Mouse (Mus musculus): Measurements from ENCODE around the gene B4galnt1. TPM values are rescaled to one million over a fixed set of nuclear protein-coding genes. Genes with fewer than 3 reads are reported as not detected.
"Not testable (repeated sequence)": the region's sequence is repeated elsewhere in the genome, so short reads cannot be mapped to it uniquely, and the experiment has no call there.

The B4galnt1 gene
- total RNA-seq, 2 experiments from 2014 or later = 1.5 to 1.6 TPM

- intact Hi-C loops (cut with DNase I) = no loop called here
- DNase-seq (ENCODE audit: low spot score) = no peak
Measured at GRCm38 (mm10) chr10:127182624-127183023, 17.6 kb downstream of the B4galnt1 start.

DNA sequence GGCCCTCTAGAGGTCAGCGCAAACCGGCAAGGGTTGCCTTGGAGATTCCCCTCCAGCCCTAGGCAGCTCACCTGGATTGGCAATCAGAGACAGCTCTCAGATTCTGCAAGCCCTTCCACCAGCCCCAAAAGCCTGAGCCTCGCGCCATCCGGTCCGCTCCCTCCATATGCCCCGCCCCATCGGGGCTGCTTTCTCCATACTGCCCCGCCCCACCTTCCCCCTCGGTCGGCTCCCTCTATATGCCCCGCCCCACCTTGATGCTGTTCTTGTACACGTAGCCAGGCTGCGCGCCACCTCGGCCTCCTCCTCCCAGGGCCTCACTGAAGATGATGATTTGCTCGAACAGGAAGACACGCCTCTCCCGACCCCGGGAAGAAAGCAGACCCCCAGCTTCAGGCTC, 18.7 kb downstream of the B4galnt1 start:
- intact Hi-C loops (cut with DNase I) = no loop called here
- DNase-seq (ENCODE audit: low spot score) = no peak

DNA sequence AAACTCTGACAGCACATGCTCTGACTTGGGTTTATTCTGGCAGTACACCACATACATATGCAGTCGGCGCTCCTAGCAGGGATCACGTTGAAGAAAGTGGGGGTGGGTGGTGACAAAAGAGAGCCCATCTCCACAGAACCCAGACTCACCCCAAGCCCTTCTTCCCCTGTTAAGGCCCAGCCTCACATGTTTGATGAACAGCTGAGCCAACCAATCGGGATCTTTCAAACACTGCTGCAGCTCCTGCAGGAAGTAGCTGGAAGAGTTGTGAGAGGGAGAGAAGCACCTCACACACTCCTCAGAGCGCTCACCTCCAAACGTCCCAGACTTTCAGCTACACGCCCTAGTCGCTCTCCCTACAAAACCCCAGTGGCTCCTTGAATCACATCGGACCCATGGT, 20.1 kb downstream of the B4galnt1 start:
- DNase-seq (ENCODE audit: low spot score) = no peak
- intact Hi-C loops (cut with DNase I) = no loop called here

GRCm38 (mm10) chr10:127185506-127185905, 20.5 kb downstream of the B4galnt1 start:
- intact Hi-C loops (cut with DNase I) = no loop called here
- no peak for DNase-seq (ENCODE audit: low spot score)

DNA sequence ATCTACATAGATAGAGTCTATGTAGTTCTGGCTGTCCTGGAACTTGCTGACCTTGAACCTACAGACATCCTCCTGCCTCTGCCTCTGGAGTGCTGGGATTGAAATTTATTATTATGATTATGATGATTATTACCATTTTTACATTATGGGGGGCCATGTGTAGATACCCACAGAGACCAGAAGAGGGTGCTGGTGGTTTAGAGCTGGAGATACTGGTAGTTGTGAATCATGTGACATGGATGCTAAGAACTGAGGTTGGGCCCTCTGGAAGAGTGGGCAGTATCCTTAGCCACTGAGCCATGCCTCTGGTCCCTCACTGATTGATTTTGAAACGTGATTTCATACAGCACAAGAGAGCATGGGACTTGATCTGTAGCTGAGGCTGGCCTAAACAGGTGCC, 21.4 kb downstream of the B4galnt1 start:
- no peak for DNase-seq (ENCODE audit: low spot score)
- intact Hi-C loops (cut with DNase I) = no loop called here

GRCm38 (mm10) chr10:127187371-127188078, 22.5 kb downstream of the B4galnt1 start:
- no peak for DNase-seq (ENCODE audit: low spot score)
- intact Hi-C loops (cut with DNase I) = no loop called here

DNA sequence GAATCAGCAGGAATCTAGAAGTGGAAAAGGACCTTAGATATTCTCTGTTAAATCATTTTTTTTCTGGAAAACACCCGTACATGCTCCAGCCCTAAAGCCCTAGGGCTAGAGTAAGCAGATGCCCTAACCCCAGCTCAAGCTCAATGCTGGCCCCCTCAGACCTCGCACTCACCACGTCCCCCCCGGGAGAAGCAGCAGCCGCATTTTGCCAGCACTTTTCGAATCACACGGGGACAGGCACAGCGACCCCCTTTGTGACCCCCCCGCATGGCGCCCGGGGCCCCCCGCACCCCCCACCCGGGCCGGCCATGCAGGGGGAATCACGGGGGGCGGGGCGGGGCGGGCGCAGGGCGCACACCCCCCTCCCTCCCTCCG, 23.0 kb downstream of the B4galnt1 start:
- no peak for DNase-seq (ENCODE audit: low spot score)
- intact Hi-C loops (cut with DNase I) = no loop called here

DNA sequence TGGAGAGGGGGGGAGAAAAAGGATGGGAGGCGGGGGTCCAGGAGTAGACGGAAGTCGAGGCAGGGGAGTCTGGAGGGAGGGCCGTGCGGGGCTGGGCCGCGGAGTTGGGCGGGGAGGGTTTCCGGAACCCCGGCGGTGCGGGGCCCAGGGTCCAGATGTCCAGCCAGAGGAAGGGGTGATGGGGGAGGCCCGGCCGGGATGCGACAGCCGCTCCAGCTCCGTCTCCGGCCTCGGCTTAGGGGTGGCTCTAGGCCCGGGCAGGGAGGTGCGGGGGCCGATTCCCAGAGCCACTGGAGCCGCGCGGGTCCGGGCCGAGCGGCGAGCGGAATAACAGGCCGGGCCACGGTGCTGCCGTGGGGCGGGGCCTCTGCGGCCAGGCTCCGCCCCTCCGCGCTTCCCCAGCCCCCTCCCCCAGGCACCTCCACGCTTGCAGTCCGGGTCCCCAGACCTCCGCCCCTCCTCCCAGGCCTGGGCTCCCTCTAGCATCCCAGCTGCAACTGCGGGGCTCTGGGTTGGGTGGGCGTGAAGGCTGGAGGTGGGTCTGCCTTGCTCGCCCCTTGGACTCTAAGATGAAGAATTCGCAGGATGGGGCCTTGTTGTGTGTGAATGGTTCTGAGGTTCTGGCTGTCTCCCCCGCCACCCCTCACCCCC, 23.6 kb downstream of the B4galnt1 start:
- intact Hi-C loops (cut with DNase I) = no loop called here
- peak; percentile 52 for DNase-seq (ENCODE audit: low spot score)

- intact Hi-C loops (cut with DNase I) = no loop called here
- peak; percentile 42 for DNase-seq (ENCODE audit: low spot score)
Measured at GRCm38 (mm10) chr10:127189116-127189650, 24.2 kb downstream of the B4galnt1 start.

DNA sequence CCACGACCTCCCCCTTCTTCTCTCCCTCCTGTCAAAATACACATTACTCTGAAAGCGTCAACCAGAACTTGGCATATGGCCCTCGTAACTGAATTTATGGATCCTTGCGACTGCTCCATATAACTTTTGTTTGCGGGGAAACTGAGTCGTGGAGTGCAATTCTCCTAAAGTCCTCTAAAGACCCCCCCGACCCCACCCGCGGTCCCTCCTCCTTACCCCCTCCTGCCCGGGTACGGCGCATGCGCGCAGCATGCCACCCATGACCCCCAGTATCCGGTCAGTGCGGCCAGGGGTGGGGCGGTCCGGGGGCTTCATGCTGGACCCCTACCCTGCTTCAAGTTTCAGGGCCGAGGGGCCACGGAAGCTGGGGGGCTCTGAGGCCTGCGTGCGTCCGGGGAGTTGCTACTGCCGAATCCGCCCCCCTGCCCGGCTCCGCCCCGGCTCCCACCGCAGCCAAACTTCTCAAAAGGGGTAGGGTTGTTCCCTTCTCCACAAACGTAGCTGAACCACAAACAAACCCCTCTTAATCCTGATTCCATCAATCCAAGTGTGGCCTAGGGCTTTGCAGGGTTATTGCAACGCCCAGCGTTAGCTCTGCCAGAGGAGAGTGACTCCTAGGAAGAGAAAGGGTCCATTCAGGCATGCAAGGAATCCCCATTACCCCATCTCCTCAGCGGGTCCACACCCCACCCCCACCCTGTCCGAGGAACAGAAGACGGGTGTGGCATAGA, 24.8 kb downstream of the B4galnt1 start, which contains the start of gene Arhgef25:
Arhgef25 (minus strand) TSS at position 433 of the 731 bp plus-strand sequence.
- intact Hi-C loops (cut with DNase I) = no loop called here
- DNase-seq (ENCODE audit: low spot score) = peak; percentile 59

GRCm38 (mm10) chr10:127190398-127191190, 25.6 kb downstream of the B4galnt1 start:
- no peak for DNase-seq (ENCODE audit: low spot score)
- intact Hi-C loops (cut with DNase I) = no loop called here

DNA sequence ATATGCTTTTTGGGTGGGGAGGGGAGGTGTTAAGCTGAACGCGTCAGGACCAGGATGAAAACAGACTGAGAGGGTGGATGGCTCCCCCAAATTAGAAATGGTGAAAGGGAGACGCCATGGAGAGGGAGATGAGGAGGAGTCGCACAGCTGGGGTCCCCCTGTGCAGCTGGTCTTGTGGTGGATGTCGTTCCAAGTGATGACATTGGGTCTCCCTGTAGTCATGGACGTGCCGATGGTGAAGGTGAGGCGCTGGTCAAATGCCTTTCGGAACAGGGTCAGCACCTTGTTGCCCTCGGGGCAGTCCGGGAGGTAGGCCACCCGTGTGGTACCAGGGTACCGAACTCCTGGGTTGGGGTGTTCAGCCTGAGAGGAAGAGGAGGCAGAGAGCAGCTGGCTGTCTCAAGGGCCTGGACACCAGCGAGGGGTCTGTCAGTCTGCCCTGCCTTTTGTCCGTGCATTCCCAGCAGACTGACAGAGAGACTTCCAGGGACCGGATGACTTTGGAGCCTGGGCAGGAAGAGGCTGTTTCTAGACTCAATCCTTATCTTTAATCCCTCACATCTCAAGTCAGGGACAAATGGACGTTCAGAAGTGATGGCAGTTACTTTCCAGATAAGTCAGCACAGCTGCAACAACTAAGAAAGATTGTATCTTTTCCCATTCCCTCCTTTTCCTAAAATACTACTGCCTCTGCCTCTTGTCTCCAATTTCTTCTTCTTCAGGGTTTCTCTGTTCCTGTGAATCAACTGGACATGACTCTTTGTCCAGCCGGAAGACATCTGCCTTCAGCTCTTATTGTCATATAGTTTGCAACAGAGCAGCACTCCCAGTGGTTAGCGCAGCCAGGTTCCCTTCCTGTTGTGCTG, 26.4 kb downstream of the B4galnt1 start:
- DNase-seq (ENCODE audit: low spot score) = no peak
- intact Hi-C loops (cut with DNase I) = no loop called here

- intact Hi-C loops (cut with DNase I); DNase-seq (ENCODE audit: low spot score): not testable (repeated sequence)
Measured at GRCm38 (mm10) chr10:127192057-127192328, 27.0 kb downstream of the B4galnt1 start.

DNA sequence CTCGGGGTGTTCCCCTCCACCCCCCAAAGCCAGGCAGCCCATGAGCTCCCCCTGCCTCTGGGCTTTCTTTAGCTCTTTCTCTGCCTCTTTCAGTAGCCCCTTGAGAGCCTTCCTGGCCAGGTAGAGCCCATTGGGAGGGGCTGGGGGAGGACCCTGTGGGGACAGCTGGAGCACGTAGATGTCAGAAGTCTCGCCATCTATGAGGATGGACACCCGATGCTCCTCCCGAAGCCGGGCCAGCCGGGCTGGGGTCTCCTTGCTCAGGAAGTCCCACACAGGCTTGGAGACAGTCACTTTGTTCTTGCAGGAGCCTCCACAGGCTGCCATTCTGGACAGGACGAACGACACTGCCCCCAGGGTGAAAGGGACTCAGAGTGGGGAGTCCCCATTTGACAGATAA, 28.0 kb downstream of the B4galnt1 start:
- intact Hi-C loops (cut with DNase I) = no loop called here

DNA sequence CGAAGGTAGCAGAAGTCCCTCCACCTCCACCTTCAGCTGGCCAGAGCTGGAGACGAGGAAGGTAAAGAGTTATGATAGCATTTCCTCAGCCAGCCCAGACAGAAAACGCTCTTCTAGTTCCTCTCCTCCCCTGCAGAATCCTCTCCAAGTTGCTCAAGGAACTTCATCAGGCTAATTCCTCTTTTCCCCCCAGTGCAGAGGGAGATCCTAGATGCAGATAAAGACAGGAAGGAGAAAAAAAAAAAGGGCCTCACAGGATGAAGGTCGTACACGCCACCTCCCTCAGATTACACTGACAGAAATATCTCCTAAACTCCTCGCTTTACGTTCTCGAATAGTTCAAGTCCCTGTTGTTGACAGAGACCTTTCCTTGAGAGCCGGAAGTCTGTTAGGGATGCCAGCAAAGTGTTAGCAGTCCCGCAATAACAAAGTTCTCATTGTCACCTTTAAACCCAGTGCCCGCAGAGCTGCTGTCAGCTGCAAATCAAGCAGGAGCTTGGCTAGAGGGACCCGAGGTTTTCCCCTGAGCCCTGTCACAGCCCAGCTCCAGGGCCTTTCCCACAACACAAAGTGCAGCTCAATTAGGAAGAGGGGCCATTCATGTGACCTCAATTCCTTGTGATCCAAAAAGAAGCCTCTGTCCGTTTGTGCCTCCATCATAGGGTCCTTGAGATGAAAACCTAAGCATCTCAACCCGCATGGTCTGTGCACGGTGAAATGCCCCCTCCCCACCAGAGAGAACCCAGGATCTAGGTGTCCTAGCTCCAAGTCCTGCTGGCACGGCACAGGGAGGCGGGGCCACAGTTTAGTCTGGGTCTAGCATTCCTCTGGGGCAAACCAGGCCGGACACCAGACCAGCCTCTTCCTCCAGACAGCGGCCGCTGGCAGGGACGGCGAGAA, 29.7 kb downstream of the B4galnt1 start:
- intact Hi-C loops (cut with DNase I) = no loop called here
- peak; percentile 65 for DNase-seq (ENCODE audit: low spot score)

More for the DNA sequence above, 28.0 kb downstream of the B4galnt1 start:
- no peak for DNase-seq (ENCODE audit: low spot score)

GRCm38 (mm10) chr10:127195328-127196129, 30.5 kb downstream of the B4galnt1 start, which contains the start of gene Dtx3:
Gene Dtx3 (minus strand): TSS chr10:127195728.
- intact Hi-C loops (cut with DNase I) = no loop called here
- no peak for DNase-seq (ENCODE audit: low spot score)

DNA sequence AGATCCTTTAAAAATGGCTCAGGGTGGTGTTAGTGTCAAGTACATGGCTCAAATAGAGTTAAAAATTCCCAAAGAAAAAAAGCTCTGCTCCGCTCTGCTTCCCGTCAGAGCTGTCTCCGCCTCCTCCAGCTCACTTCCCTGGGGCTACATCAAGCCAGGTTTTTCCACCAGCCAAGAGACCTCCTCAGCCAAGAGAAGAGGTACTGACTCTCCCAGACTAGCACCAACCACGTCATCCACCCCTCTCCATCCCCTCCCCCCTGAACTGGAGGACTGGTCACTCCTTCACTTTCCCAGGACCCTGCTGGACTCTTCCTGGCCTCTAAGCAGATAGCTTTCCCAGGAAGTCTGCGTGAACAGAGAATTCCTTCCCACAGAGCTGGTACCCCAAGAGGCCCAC, 31.4 kb downstream of the B4galnt1 start:
- peak; percentile 76 for DNase-seq (ENCODE audit: low spot score)
- intact Hi-C loops (cut with DNase I) = no loop called here
